Mouse (Mus musculus) MEL (cell line): ENCODE data around the gene Olfr38.

Experiments
- CTCF ChIP-seq, 3 experiments: IDR thresholded peaks in 2 of 3; conservative IDR thresholded peaks in 1 of 3; 2 replicates each; pipeline ENCODE4 v1.5.1; 2011 to 2012; ENCODE audit warnings: low read length in 3 of 3, low read depth in 2 of 3, mild to moderate bottlenecking in 2 of 3, improper control_type of control experiment in 1 of 3, inconsistent platforms in 1 of 3, mixed read lengths in 1 of 3, moderate library complexity in 1 of 3; ENCODE audit not compliant: control insufficient read depth in 1 of 3, insufficient read depth in 1 of 3, poor library complexity in 1 of 3, severe bottlenecking in 1 of 3
- POLR2A ChIP-seq, 2 experiments: IDR thresholded peaks; 2 replicates each; pipeline ENCODE4 v1.6.1; 2011 to 2012; ENCODE audit warnings: low read length in 2 of 2, mild to moderate bottlenecking in 2 of 2, control low read depth in 1 of 2, improper control_type of control experiment in 1 of 2, low read depth in 1 of 2, moderate library complexity in 1 of 2; ENCODE audit not compliant: control insufficient read depth in 1 of 2, insufficient read depth in 1 of 2, poor library complexity in 1 of 2
- POLR2AphosphoS5 ChIP-seq: IDR thresholded peaks from 2 replicates; pipeline ENCODE4 v1.6.1; 2012; ENCODE audit warnings: low read depth, borderline replicate concordance, mild to moderate bottlenecking, inconsistent platforms, low read length, moderate library complexity, mixed read lengths
- TCF12 ChIP-seq: IDR thresholded peaks from 2 replicates; pipeline ENCODE4 v1.6.1; 2014; ENCODE audit warnings: low read depth, mild to moderate bottlenecking, inconsistent platforms, low read length, improper control_type of control experiment, moderate library complexity

- TF ChIP-seq CTCF (IDR thresholded peaks at IDR 0.05 in 2 of 3, conservative IDR thresholded peaks at IDR 0.05 in 1 of 3; ENCODE audit: control insufficient read depth in 1 of 3, insufficient read depth in 1 of 3, low read depth in 2 of 3, low read length in 3 of 3, poor library complexity in 1 of 3, severe bottlenecking in 1 of 3) (no peak), POLR2A (IDR thresholded peaks at IDR 0.05; ENCODE audit: control insufficient read depth in 1 of 2, insufficient read depth in 1 of 2, low read depth in 1 of 2, low read length in 2 of 2, poor library complexity in 1 of 2) (no peak), POLR2AphosphoS5 (no peak), TCF12 (no peak)
Observed at GRCm38 (mm10) chr6:42709291-42710211, 46.7 kb upstream of the Olfr38 start, which contains the start of gene Tcaf1.
